Mouse (Mus musculus): ENCODE data around the gene Dbh.

Dbh gene

GRCm38 (mm10) chr2:27163851-27164250 lies 1.2 kb upstream of the Dbh start:
- DNase-seq (ENCODE audit: low spot score), result no peak

GRCm38 (mm10) chr2:27166074-27166473 lies 1.0 kb downstream of the Dbh start:
- DNase-seq (ENCODE audit: low spot score), result no peak

DNA sequence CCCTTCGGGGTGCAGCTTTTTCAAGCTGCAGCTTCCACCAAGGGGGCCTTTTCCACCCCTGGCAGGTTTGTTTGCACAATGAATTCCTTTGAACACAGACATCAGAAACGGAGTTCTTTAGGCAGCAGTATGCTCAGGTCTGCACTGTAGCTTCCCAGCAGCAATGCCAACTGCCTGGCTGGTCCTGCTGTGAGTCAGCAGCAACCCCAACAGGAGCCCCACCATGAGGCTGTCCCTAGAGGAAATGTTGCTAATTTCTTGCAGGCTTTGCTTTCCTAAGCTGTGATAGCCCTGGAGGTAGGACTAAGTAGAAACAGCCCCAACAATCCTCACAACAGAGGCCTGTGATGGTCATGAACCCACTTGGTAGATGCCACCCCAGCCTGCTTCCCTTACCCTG lies 2.0 kb downstream of the Dbh start:
- no peak for DNase-seq (ENCODE audit: low spot score)

DNA sequence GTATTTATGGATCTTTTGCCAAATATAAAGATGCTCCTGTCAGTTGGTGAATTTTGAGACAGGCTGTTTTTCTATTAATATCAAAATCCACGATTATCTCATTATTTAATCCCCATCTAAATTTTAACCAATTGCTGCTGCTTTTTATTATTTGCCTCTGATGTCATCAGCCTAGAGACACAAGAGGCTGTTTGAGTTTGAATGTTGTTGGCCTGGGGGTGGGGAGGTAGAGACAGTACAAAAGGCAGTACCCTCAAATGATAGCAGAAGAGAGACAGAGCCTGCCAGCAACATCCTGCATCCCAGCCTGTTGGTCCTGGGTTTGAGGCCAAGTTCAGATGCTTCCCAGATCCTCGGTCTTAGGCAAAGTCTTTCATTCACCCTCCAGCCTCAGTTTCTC lies 9.2 kb downstream of the Dbh start:
- no peak for DNase-seq (ENCODE audit: low spot score)

GRCm38 (mm10) chr2:27175696-27176267 lies 10.7 kb downstream of the Dbh start:
- DNase-seq (ENCODE audit: low spot score), result no peak

DNA sequence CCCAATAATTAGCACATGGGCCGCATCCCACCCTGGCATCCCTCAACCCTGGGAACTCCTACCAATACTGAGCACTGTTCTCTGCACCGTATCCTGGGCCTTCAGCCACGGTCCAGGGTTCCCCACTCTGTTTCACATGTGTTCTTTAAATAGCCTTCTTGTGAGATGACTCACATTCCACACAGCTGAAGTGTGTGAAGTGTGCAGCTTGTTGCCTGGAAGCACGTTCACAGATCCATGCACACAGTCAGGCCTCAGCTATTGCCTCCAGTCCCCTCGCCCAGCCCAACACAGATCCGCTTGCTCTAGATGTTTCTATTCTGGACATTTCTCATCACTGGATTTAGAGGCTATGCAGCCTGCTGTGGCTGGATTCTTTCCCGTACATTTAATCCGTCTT lies 14.1 kb downstream of the Dbh start:
- no peak for DNase-seq (ENCODE audit: low spot score)

DNA sequence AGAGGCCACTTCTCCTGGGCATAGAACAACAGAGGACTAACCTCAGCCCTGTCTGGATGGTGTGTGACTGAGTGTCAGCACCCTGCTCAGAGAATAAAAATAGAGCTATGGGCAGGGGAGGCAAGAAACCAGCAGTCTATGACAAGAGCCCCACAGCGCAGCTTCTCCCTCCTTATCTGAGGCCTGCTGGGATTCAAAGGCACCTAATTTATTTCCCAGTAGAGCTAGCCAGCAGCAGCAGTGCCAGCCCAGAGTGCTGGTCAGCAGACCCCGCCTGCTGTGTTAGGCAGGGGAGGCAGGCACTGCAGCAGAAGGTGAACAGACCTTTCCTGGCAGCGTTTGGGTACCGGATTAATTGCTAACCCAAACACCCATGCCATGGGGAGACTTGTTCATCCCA lies 16.9 kb downstream of the Dbh start:
- no peak for DNase-seq (ENCODE audit: low spot score)

- DNase-seq (ENCODE audit: low spot score), result peak; percentile 65
These were observed 18.7 kb downstream of the Dbh start for GRCm38 (mm10) chr2:27183734-27184133.

- no peak for DNase-seq (ENCODE audit: low spot score)
These were observed 22.5 kb downstream of the Dbh start for GRCm38 (mm10) chr2:27187531-27187930.

GRCm38 (mm10) chr2:27189994-27190393 lies 25.0 kb downstream of the Dbh start:
- no peak for DNase-seq (ENCODE audit: low spot score)

- DNase-seq (ENCODE audit: low spot score), result no peak
These were observed 33.7 kb downstream of the Dbh start for GRCm38 (mm10) chr2:27198551-27199246.

- DNase-seq (ENCODE audit: low spot score), result no peak
These were observed 35.6 kb downstream of the Dbh start for GRCm38 (mm10) chr2:27200586-27200985.

DNA sequence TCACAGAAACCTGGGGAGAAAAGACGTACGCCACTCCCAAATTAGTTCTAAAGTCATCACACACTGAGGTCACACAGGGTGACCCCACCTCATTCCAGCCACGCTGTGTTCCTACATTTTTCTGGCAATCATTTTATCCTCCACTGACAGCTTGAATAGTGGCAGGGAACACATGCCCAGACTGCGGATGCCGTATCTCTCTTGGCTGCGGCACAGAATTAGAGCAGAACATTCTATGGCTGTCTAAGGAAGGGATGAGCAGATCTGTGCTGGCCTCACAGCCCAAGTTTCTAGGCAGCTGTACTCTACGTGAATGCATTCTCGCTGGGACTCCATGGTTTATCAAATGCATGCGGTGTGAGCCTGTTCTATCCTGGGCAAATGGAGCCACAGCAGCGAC lies 40.6 kb downstream of the Dbh start:
- DNase-seq (ENCODE audit: low spot score), result no peak

- no peak for DNase-seq (ENCODE audit: low spot score)
These were observed 41.2 kb downstream of the Dbh start for GRCm38 (mm10) chr2:27206128-27206797.

- no peak for DNase-seq (ENCODE audit: low spot score)
These were observed 42.1 kb downstream of the Dbh start for GRCm38 (mm10) chr2:27207126-27207525.

DNA sequence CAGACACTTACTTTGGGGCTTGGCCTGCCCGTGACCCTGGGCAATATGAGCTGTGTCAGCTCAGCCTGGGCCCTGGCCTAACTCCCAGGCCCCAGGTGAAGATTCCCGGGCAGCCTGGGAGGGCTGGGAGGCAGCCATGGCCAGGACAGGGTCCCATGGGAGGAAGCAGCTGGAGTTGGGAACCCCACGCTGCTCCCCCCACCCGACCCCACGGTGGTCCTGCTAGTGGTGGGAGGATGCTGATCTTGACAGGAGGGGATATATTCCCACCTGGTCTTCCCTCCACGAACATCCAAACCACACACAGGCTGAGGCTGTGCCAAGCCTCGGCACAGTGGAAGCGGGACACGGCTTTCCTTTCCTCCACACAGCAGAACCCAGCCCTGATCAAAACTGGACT lies 44.3 kb downstream of the Dbh start:
- DNase-seq (ENCODE audit: low spot score), result no peak

DNA sequence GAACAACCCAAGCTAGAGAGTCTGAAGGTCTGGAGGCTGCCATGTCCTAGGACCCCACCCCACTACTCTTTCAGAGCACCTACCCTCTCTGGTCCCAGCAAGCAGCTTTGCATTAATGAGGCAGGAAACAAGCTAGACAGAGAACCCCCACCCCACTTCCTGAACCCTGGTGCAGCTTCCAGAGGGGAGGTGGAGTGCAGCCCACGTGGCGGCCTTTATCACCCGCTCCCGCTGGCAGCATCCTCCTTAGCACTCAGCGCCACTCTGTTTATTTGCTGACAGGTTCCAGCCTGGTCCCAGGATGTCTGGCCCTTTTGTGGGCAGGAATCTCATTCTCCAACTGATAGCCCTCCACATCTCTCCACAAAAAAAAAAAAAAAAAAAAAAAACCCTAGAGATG lies 44.8 kb downstream of the Dbh start:
- peak; percentile 29 for DNase-seq (ENCODE audit: low spot score)

DNA sequence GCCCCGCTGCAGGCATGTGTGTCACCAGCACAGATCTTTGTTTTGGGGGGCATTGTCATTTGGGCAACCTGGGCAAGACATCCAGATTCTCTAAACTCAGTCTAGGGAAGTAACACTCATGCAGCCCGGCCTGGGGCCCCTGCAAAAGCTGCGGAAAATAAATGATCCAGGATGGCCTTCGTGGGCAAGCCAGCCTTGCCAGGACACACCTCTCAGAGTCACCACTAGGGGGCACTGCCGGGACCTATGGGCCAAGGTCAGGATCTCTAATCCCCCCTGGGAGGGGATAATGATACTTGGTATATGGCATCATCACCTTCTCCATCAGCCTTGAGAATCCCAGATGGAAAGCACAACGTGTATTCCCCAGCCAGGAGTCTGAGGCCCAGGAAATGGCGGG lies 45.2 kb downstream of the Dbh start:
- DNase-seq (ENCODE audit: low spot score), result peak; percentile 55

DNA sequence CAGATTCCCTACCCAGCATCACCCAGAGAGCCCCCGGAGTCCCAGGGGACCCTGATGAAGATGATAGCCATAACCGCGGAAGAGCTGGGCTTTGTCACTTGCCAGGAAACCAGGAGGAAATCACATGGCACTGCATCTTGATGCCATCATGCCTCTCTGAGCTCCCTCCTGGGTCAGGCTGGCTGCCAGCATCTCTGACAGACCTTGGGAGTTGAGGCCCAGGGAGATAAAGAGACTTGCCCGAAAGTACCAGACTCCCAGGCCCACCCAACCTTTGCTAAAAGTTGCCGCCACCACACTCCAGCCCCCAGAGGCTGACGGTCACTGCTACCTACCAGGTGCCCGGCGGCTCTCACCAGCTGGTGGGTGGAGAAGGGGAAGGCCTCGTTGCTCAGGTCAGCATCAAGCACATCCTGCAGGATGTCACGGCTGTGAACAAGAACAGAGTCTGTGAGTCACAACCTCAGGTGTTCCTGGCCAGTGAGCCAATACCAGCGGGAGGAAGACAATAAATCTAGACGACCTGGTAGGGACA lies 45.7 kb downstream of the Dbh start:
- no peak for DNase-seq (ENCODE audit: low spot score)

DNA sequence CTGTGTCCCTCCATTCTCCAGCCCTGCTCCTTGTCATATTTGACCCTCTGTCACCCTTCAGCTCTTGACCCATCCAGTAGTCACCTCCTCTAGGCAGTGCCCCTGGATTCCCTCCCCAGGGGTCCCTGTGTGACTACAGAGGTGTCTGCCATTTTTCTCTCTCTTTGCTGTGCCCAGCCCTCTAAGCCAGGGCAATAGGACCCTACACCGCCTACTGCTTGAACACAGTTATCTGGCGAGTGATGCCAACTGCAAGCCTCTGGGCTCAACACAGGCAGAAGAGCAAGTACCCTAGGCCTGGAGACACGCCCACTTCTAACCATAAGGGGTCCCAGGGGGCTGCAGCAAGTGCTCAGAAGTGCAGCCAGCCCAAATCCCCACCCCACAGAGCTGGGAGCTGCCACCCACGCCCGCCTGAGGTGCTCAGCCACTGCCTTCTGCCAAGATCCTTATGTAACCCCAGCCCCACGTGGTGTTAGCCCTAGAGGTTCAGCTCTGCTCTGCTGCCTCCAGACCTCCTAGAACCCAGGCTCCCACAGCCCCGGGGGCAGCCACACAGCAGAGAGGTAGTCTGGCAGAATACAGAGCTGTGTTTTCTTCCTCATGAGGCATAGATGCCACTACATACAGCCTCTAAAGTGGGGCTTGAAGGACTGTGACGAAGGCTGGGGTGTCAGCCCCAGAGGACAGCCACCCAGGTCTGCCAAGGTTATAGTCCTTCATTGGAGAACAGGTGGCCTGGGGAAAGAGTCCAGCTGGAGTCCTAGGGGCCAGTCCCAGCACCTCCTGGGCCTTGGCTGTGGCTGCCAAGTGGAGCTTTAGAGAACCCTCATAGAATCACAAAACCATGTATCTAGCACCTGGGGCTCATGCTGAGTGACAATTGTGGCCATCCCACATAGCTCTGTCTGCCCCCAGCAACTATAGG lies 47.2 kb downstream of the Dbh start:
- no peak for DNase-seq (ENCODE audit: low spot score)

GRCm38 (mm10) chr2:27215537-27215936 lies 50.5 kb downstream of the Dbh start:
- DNase-seq (ENCODE audit: low spot score), result no peak

GRCm38 (mm10) chr2:27218121-27218544 lies 53.1 kb downstream of the Dbh start:
- DNase-seq (ENCODE audit: low spot score), result no peak
